Mouse (Mus musculus) spleen, adult 10 weeks (tissue): ENCODE measurements around the gene Fam20b. TPM values are rescaled to one million over a fixed set of nuclear protein-coding genes. Genes with fewer than 3 reads are reported as not detected.

Experiments used
- polyA plus RNA-seq: library from polyadenylated mRNA; stranded (reverse); fragments of 350-450 nt; fragmentation: Illumina TruSeq; extraction: RNeasy Lipid Tissue Mini Kit (QIAGEN cat#74804); gene quantifications from one replicate; pipeline ENCODE4 v1.2.3, GENCODE M21; 2015; ENCODE audit warnings: low replicate concordance; ENCODE audit not compliant: insufficient read depth

Gene Fam20b
- polyA plus RNA-seq = 37.2 TPM

GRCm38 (mm10) chr1:156718950-156719805 lies at the start of gene Fam20b:
Gene Fam20b, minus strand, starts transcription at chr1:156719086.

GRCm38 (mm10) chr1:156674195-156675000 lies 44.5 kb downstream of the Fam20b start, which contains the start of gene Tor3a:
Gene Tor3a, minus strand, starts transcription at chr1:156674356.

Other genes with a start within 250 kb of the Fam20b start
- gene Soat1, start 244.8 kb downstream of the Fam20b start, polyA plus RNA-seq = 66.3 TPM
- 4.5 TPM for gene Gm10031, start 195.1 kb downstream of the Fam20b start, polyA plus RNA-seq
- 24.6 TPM for gene Abl2, start 160.3 kb downstream of the Fam20b start, polyA plus RNA-seq
- 31.6 TPM for gene Tor3a, start 44.7 kb downstream of the Fam20b start, polyA plus RNA-seq
- not detected for gene Angptl1, start 119.5 kb upstream of the Fam20b start, polyA plus RNA-seq
- 240 TPM for gene Ralgps2, start 220.5 kb upstream of the Fam20b start, polyA plus RNA-seq